Mouse (Mus musculus) lung, postnatal 36 days (tissue): ENCODE measurements at regions not wholly inside any gene's neighbourhood (a gene's known extent, or its start where the extent isn't known, plus 50 kb on each side); places are given as distances from the start of the nearest gene placed in this dataset.

Source experiments
- DNase-seq: peaks from one replicate; pipeline ENCODE4 v3.0.0; 2022; ENCODE audit warnings: mixed read lengths

DNA sequence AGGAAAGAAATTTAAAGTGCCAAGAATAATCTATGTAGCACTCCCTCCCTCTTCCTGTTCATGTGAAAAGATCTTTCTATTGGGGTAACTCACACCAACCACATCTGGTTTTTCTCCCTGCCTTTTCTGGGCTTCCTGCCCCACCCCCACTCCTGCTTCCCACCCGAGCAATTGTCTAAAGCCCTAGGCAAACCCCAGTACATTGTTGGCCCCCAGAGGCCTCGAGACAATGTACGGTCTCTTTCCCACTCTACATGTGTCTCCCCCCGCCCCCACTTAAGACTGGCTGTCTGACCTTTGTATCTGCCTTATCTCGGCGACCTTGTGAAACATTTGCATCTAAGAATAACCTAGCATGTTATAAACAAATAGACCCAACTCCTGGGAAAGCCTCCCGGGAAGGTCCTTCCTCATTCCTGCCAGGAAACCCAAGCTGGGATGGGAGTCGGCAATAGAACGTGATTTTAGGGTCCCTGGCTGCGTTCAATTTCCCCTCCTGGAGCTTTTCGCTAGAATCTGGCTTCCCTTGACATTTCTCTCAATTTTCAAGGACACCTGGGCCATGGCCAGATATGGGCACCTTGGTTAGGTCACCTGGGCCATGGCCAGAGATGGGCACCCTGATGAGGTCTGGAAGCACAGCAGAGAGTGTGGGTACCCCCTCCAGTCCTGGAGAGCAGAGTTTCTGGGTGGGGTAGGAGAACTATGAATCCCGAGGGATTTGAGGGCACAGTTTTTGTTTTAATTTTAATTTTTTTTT lies 97.9 kb upstream of the Map4k3 start:
- DNase-seq = peak; percentile 42

DNA sequence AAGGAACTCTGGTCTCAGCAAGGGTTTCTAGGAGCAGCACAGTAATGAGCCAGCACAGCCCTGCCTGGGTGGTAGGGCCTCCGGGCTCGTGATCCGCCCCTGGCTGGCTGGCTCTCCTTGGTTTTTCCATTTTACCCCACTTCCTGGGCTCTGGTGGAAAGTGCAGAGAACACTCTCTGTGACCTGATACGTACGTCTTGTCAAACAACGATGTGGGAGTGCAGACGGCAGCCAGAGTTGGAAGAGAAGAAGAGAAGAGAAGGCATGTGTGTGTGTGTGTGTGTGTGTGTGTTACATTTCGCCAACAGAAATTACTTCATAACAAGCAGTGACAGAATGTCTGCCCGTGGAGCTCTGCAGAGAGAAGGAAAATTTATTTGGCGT lies 97.2 kb upstream of the Map4k3 start:
- DNase-seq = peak; percentile 42

DNA sequence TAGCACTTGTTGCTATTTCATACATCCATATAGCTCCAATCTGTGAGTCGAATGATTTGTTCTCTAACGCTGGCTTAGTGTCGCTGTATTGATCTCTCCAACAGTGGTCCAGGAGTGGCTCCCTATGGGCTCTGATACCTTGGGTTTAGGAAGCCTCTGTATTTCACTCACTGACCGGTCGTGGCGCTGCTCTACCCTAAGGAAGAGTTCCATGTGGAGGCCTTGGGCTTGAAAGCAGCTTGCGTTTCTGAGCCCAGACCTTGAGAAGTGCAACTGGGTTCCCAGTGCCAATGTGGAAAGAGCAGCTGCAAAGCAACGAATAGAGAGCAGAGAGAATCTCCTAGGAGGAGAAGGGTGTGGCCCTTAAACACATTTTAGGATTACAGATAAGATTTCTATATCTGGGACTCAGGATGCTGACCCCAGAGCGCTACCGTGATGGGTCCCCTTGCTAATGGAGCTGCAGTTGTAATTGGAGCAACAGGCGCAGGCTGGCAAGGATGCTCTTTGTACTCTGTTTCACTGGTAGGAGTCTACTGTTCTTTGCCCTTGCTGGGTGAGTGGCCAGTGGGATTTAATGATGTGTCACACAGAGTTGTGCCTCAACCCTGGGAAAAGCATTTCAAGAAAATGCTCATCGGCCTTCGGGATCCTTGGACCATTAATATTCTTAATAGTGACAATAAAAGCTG lies 96.7 kb upstream of the Map4k3 start:
- no peak for DNase-seq

DNA sequence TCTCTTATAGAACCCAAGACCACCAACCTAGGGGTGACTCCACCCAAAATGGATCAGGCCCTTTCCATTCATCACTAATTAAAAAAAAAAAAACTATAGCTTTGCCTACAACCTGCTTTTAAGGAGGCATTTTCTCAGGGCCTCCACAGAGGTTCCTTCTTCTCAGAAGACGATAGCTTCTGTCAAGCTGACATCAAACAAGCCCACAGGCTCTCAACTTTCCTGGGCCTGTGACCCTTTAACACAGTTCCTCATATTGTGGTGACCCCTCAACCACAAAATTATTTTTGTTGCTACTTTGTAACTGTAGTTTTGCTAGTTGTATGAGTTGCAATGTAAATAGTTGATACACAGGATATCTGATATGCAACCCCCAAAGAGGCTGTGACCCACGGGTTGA lies 96.0 kb upstream of the Map4k3 start:
- DNase-seq = no peak

DNA sequence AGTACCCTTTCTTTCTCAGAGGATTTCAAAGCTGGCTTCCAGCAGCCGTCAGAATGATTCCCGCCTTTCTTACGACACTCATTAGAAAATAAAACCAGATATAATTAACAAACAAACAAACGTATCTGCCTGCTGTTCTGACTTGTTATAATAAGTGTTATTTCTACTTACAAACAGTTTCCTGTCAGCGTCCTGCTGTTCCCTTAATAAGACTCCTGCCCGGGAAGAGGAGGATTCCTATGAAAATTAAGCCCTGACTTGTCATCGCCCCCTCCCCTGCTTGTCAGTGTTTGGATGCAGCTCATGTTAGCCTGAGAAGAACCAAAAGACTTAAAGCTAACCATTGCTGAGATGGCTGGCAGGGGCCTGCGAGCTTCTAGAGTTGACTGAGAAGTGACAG lies 92.6 kb upstream of the Map4k3 start:
- DNase-seq = no peak

- DNase-seq = no peak
These were observed 90.3 kb upstream of the Map4k3 start for GRCm38 (mm10) chr17:80818477-80819028.

DNA sequence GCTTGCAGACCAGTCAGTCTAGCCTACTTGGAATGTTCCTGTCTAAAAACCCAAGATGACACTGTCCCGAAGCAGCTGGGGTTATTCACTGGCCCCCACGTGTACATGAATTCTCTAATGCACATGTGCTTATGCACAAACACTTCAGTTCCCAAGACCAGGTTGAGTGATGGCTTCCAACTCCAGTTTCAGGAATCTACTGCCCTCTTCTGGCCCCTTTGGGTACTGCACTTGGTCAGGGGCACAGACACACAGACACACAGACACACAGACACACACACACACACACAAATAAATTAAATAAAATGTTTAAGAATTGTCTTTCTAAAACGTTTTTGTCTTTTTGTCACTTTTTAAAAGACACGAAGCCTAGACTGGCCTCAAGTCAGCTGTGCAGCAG lies 87.5 kb upstream of the Map4k3 start:
- peak; percentile 56 for DNase-seq

DNA sequence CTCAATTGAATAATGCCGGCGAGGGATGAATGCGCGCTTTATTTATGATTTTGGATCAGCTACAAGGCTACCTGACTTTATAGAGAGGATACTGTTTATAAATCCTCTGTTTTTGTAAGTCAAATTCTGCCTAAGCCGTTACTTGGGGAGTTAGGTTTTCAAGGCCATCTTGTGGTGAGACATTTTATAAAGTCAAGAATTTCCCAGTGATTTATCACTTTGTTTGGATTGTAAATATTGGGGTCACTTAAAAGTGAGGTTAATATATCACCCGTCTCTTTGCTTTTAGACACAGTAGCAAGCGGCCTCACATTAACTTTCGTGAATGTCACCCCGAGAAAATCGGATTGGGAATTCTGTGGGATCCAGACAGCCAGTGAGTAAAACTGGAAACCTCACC lies 84.9 kb upstream of the Map4k3 start:
- no peak for DNase-seq

GRCm38 (mm10) chr17:80809275-80809674 lies 81.0 kb upstream of the Map4k3 start:
- DNase-seq = no peak

DNA sequence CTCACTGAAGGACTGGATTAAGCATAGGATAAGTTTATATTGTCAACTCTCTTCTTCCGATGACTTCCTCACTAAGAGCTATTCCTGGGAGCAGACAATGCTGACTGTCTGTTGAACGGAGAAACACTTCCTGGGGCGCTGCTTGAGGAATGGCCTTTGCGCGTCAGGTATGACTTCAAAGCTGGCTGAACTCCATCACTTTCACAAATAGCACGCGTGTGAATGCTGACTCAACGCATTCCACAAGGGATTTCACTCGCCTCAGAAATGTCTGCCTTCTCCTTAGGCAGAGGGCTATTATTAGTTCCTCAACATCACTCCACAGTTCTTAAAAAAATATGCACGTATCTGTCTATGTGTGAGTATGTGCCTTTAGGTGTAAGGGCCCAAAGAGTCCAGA lies 79.8 kb upstream of the Map4k3 start:
- peak; percentile 70 for DNase-seq

GRCm38 (mm10) chr17:80803361-80803915 lies 75.2 kb upstream of the Map4k3 start:
- peak; percentile 74 for DNase-seq

DNA sequence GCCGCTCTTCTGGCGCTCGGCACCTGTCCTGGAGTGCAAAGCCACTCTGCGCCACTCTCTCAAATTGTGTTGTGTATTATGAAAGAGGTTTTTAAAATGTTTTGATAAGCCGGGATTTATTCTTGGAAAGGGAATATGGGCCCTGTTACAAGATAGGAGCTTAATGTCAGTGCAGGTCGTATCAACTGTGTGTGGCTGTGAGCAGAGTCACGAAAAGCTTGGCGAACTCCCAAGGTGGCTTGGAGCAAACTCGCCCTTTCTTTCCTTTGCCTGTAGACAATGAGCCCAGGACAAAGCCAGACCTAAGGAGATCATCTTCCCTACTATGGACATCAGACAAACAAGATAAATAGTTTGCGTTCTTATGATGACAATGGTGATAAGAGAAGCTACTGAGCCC lies 74.3 kb upstream of the Map4k3 start:
- DNase-seq = peak; percentile 77

DNA sequence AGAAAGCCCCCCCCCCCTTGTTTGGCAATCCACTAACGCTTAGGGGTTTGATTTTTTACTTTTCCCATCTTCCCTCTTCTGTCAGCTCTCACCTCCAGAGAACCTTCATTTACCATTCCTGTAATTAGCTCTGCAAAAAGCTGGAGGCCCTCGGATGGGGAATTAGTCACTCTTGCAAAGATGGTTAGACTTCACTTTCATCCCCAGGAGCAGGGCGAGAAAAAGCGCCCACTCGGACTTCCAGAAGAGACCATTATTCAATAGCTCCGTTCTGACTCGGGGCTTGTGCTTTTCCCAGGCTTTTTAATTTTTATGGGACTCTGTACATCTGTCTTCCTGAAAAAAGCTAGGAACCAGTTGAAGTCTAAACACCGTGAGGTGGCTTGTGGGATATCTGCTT lies 73.7 kb upstream of the Map4k3 start:
- DNase-seq = no peak

DNA sequence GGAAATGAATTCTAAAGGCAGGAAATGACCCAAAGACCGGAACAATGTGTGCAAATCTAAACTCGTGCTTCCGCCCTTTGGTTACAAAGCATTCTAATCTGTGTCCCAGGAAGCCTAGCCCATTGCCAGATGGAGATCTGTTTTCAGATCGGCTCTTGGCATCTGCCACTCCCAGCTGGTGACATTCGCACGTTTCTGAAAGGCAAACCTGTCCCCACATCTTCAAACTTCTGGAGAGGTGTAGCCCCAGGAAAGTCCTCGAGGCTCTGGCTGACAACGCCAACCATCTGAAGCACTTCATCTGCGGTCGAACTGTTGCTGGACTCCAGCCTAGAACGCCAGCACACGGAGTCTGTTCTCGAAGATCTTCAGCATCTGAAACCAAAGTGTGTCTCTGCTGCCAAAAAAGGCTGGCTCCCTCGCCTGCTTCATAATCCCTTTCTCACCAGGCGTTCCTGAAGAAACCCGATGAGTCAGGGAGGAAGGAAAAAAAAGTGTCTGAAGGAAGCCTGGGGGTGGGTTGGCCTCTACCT lies 73.2 kb upstream of the Map4k3 start:
- peak; percentile 90 for DNase-seq

DNA sequence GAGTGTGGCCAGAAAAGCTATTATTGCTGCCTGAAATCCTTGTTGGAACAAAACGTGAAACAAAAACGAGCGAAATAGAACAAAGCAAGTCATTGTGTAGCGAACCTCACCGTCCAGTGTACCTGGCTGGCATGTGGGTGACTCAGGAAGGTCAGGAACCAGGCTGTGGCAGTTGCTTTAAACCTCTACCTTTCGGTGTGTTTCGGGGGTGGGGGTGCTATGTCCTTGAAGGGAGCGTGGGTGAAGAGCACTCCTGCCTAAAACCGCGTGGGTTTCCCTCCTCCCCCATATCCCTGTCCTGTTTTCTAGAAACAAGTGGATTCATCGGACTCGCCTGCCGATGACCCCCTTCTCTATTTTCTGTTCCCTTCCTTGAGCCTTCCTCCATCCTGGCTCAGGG lies 72.6 kb upstream of the Map4k3 start:
- peak; percentile 28 for DNase-seq

- DNase-seq = peak; percentile 25
These were observed 72.2 kb upstream of the Map4k3 start for GRCm38 (mm10) chr17:80800454-80800853.

GRCm38 (mm10) chr17:80799061-80799460 lies 70.8 kb upstream of the Map4k3 start:
- no peak for DNase-seq

DNA sequence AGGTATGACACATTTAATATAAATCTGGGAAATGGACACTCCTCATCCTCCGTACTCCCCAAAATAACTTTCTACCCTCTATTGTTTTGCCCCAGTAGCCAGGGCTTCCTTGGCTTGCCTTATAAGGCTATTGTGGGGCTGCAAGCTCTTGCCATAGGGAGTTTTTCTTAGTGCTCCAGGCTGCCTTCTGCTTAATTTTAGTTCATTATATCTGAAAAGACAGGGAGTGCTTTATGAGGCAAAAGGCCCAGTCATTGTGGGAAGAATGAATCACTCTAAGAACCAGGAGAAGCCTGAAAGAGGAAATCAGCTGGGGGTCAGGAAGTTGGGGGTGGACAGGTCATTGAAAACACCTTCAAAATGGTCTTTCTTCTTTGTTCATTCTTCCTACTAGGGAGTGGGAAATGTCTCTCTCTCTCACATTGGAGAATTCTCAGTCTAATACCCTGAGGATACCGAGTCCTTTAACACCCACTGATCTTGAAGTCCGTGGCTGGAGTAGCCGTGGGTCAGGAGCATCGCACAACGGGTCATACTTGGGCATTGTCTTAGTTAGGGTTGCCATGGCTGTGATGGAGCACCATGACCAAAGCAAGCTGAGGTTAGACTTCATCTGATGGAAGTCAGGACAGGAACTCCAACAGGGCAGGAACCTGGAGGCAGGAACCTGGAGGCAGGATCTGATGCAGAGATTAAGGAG lies 70.1 kb upstream of the Map4k3 start:
- no peak for DNase-seq

GRCm38 (mm10) chr17:80796790-80797189 lies 68.5 kb upstream of the Map4k3 start:
- DNase-seq = no peak

GRCm38 (mm10) chr17:80796386-80796785 lies 68.1 kb upstream of the Map4k3 start:
- no peak for DNase-seq

DNA sequence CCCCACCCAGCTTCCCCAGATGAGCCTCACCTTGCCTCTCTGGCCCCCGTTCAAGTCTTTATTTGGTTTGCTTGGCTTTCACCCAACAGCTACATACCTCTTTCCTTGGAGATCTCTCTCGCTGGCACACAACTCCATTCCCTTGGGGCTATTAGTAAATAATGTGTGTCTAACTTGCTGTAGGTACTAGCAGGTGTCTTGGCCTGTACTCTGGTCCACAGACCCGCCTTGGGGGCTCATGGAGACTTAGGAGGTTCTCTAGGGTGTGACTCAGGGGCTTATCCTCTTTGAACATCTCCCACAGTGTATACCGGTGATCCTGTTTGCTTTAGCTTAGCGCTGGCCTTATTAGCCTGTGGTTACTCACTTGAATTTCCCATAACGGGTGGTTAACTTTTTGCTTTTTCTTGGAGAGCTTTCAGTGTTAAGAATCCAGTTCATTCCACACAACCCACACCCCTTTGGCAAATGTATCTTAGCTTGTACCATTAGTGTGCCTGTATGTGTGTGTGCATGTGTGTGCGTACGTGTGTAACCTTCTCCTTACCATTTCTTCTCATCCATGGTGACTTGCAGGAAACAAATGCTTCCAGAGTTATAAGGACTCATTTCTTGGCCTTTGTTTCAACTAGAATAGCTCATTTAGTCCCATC lies 67.3 kb upstream of the Map4k3 start:
- DNase-seq = peak; percentile 54

DNA sequence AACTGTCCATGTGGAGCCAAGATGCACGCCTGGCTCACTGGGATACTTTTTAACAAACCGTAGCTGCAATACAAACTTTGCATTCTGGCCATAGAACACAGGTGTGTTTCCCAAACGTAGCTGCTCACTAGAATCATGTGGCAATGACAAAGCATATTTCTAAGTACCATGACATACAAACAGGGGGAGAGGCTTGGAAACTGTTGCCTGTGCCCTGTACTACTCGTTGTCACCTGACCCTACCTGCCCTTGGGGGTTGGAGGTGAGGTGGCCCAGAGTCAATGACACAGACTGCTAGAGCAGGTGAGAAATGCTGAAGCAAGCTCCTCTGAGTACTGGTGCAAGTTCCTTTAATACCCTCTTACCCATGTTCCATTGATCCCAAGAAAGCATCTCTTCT lies 64.3 kb upstream of the Map4k3 start:
- DNase-seq = peak; percentile 45

DNA sequence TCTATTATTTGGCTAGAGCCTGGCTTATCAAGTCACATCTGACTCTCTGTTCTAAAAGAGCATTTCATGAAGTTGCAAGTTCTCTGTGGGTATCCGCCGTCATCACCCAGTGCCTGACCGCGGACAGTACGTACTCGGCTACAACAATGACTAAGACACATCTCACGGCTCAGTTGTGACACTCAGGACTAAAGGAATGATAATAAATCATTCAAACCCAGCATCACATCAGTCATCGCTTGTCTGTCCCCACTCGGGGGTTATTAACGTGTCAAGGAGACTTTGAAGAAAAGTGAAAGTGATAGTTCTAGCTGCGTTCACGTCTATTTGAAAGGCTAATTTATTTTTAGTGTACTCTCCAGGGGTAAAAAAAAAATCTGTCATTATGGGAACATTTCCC lies 61.4 kb upstream of the Map4k3 start:
- DNase-seq = no peak
